Mouse (Mus musculus) intestine, embryonic 15.5 days (tissue): ENCODE measurements at regions not wholly inside any gene's neighbourhood (a gene's known extent, or its start where the extent isn't known, plus 50 kb on each side); places are given as distances from the start of the nearest gene placed in this dataset.

ENCODE experiments used
- ATAC-seq: fragments of 200-750 bp; cut with Nextera tagmentation; 2 replicates; pipeline ENCODE4 v1.8.0; 2017; ENCODE audit warnings: moderate TSS enrichment, moderate library complexity
- H3K27ac ChIP-seq: fragments of 300-500 bp; sonication (generic); 2 replicates; pipeline ENCODE4 v1.5.1; 2015; ENCODE audit warnings: mild to moderate bottlenecking, inconsistent platforms
- H3K27me3 ChIP-seq: fragments of 300-500 bp; sonication (generic); replicated peaks from 2 replicates; pipeline ENCODE4 v1.6.1; 2015; ENCODE audit warnings: inconsistent platforms
- H3K36me3 ChIP-seq: fragments of 300-500 bp; sonication (generic); 2 replicates; pipeline ENCODE4 v1.6.1; 2015; ENCODE audit warnings: inconsistent platforms
- H3K4me1 ChIP-seq: fragments of 300-500 bp; sonication (generic); replicated peaks from 2 replicates; pipeline ENCODE4 v1.6.1; 2015; ENCODE audit warnings: inconsistent platforms
- H3K4me2 ChIP-seq: fragments of 300-500 bp; sonication (generic); replicated peaks from 2 replicates; pipeline ENCODE4 v1.6.1; 2015; ENCODE audit warnings: mild to moderate bottlenecking, inconsistent platforms
- H3K4me3 ChIP-seq: fragments of 300-500 bp; sonication (generic); replicated peaks from 2 replicates; pipeline ENCODE4 v1.5.1; 2015; ENCODE audit warnings: inconsistent platforms
- H3K9ac ChIP-seq: fragments of 300-500 bp; sonication (generic); 2 replicates; pipeline ENCODE4 v1.6.1; 2015; ENCODE audit warnings: inconsistent platforms
- H3K9me3 ChIP-seq: fragments of 300-500 bp; sonication (generic); 2 replicates; pipeline ENCODE4 v1.6.1; 2016; ENCODE audit warnings: inconsistent platforms
- WGBS: fragments of 180-500 bp; shearing (Covaris S2); methylation state at CpG from one replicate; pipeline ENCODE4 v1.1.7; 2015; 5-methylcytosine and 5-hydroxymethylcytosine counted together

GRCm38 (mm10) chr8:25353822-25354770 is 529.9 kb upstream of the Adam5 start:
- H3K27me3 ChIP-seq = no peaks in the 10 kb centered on the region; the same call in 1 of the 2 replicates
- 14% methylated on average over 27 of the region's 27 CpGs for WGBS
- peak overlapping the region; percentile 51 for H3K4me2 ChIP-seq
- ATAC-seq = peak; percentile 53; the same call in 1 of the 2 replicates
- H3K27ac ChIP-seq = no peak overlapping the region
- H3K36me3 ChIP-seq = no peaks in the 10 kb centered on the region
- peak overlapping the region; percentile 1; the same call in 1 of the 2 replicates for H3K4me3 ChIP-seq
- no peaks in the 10 kb centered on the region; the same call in 1 of the 2 replicates for H3K4me1 ChIP-seq
- no peaks in the 10 kb centered on the region for H3K9me3 ChIP-seq
- no peak overlapping the region; the same call in 1 of the 2 replicates for H3K9ac ChIP-seq

GRCm38 (mm10) chr8:25353405-25353804 is 529.2 kb upstream of the Adam5 start:
- no peaks in the 10 kb centered on the region for H3K9me3 ChIP-seq
- H3K4me3 ChIP-seq = peak overlapping the region; percentile 1; the same call in 1 of the 2 replicates
- H3K4me1 ChIP-seq = no peaks in the 10 kb centered on the region; the same call in 1 of the 2 replicates
- H3K9ac ChIP-seq = no peak overlapping the region; the same call in 1 of the 2 replicates
- H3K36me3 ChIP-seq = no peaks in the 10 kb centered on the region
- no peak overlapping the region for H3K27ac ChIP-seq
- peak overlapping the region; percentile 51; the same call in 1 of the 2 replicates for H3K4me2 ChIP-seq
- no peak for ATAC-seq
- 56% methylated on average over 7 of the region's 7 CpGs for WGBS
- no peaks in the 10 kb centered on the region; the same call in 1 of the 2 replicates for H3K27me3 ChIP-seq

GRCm38 (mm10) chr8:25348003-25348683 is 524.0 kb upstream of the Adam5 start:
- 78% methylated on average over 10 of the region's 10 CpGs for WGBS

GRCm38 (mm10) chr8:25343160-25343602 is 519.0 kb upstream of the Adam5 start:
- Histone ChIP-seq H3K27me3 (no peaks in the 10 kb centered on the region), H3K36me3 (no peaks in the 10 kb centered on the region), H3K4me1 (peaks cover 4% of the 10 kb centered on the region; the same call in 1 of the 2 replicates), H3K9me3 (no peaks in the 10 kb centered on the region), H3K4me3 (no peak overlapping the region), H3K9ac (no peak overlapping the region), H3K27ac (0 out of 2 replicates have a peak overlapping the region, but pooled peaks have one; percentile 34), H3K4me2 (peak overlapping the region; percentile 38)
- WGBS = 41% methylated on average over 10 of the region's 10 CpGs
- peak; percentile 88 for ATAC-seq

More at GRCm38 (mm10) chr8:25348003-25348683, 524.0 kb upstream of the Adam5 start:
- H3K27ac ChIP-seq = no peak overlapping the region
- no peaks in the 10 kb centered on the region for H3K9me3 ChIP-seq
- H3K36me3 ChIP-seq = no peaks in the 10 kb centered on the region
- H3K4me3 ChIP-seq = no peak overlapping the region
- no peak overlapping the region for H3K9ac ChIP-seq
- H3K4me2 ChIP-seq = no peak overlapping the region
- ATAC-seq = no peak
- H3K4me1 ChIP-seq = peaks cover under 1% of the 10 kb centered on the region; the same call in 1 of the 2 replicates
- H3K27me3 ChIP-seq = no peaks in the 10 kb centered on the region

GRCm38 (mm10) chr8:25342501-25342900 is 518.3 kb upstream of the Adam5 start:
- no peak overlapping the region for H3K9ac ChIP-seq
- no peaks in the 10 kb centered on the region for H3K36me3 ChIP-seq
- H3K27ac ChIP-seq = no peak overlapping the region
- H3K4me3 ChIP-seq = no peak overlapping the region
- H3K9me3 ChIP-seq = no peaks in the 10 kb centered on the region
- no peak overlapping the region for H3K4me2 ChIP-seq
- no peaks in the 10 kb centered on the region for H3K27me3 ChIP-seq
- 81% methylated on average over 5 of the region's 5 CpGs for WGBS
- no peak for ATAC-seq
- H3K4me1 ChIP-seq = peaks cover 4% of the 10 kb centered on the region; the same call in 1 of the 2 replicates

- no peak overlapping the region for H3K9ac ChIP-seq
- no peaks in the 10 kb centered on the region for H3K9me3 ChIP-seq
- H3K4me3 ChIP-seq = no peak overlapping the region
- ATAC-seq = no peak
- H3K27ac ChIP-seq = no peak overlapping the region
- 52% methylated on average over 5 of the region's 5 CpGs for WGBS
- peaks cover 4% of the 10 kb centered on the region; the same call in 1 of the 2 replicates for H3K4me1 ChIP-seq
- no peak overlapping the region for H3K4me2 ChIP-seq
- H3K36me3 ChIP-seq = no peaks in the 10 kb centered on the region
- no peaks in the 10 kb centered on the region for H3K27me3 ChIP-seq
Measured at GRCm38 (mm10) chr8:25341225-25341624, 517.1 kb upstream of the Adam5 start.

- Histone ChIP-seq H3K4me2 (no peak overlapping the region), H3K4me3 (no peak overlapping the region), H3K27me3 (no peaks in the 10 kb centered on the region), H3K36me3 (no peaks in the 10 kb centered on the region), H3K4me1 (peaks cover 4% of the 10 kb centered on the region; the same call in 1 of the 2 replicates), H3K9me3 (no peaks in the 10 kb centered on the region), H3K9ac (no peak overlapping the region), H3K27ac (no peak overlapping the region)
- no peak for ATAC-seq
- WGBS = 79% methylated on average over 2 of the region's 2 CpGs
Measured at GRCm38 (mm10) chr8:25340729-25341128, 516.6 kb upstream of the Adam5 start.

GRCm38 (mm10) chr8:25332120-25332607 is 508.0 kb upstream of the Adam5 start:
- Histone ChIP-seq H3K9ac (no peak overlapping the region), H3K36me3 (no peaks in the 10 kb centered on the region), H3K27ac (no peak overlapping the region), H3K9me3 (no peaks in the 10 kb centered on the region), H3K4me2 (no peak overlapping the region), H3K4me3 (no peak overlapping the region), H3K4me1 (0 out of 2 replicates have a peak, but pooled peaks cover 8% of the 10 kb centered on the region), H3K27me3 (no peaks in the 10 kb centered on the region)
- ATAC-seq = no peak
- 54% methylated on average over 8 of the region's 8 CpGs for WGBS

- Histone ChIP-seq H3K9me3 (no peaks in the 10 kb centered on the region), H3K4me3 (no peak overlapping the region), H3K4me2 (no peak overlapping the region), H3K27me3 (no peaks in the 10 kb centered on the region), H3K36me3 (no peaks in the 10 kb centered on the region), H3K27ac (no peak overlapping the region), H3K4me1 (0 out of 2 replicates have a peak, but pooled peaks cover 8% of the 10 kb centered on the region), H3K9ac (no peak overlapping the region)
- WGBS = 43% methylated on average over 7 of the region's 7 CpGs
- ATAC-seq = no peak
Measured at GRCm38 (mm10) chr8:25331161-25331776, 507.1 kb upstream of the Adam5 start.

GRCm38 (mm10) chr8:25329791-25330190 is 505.6 kb upstream of the Adam5 start:
- H3K27me3 ChIP-seq = no peaks in the 10 kb centered on the region
- H3K9ac ChIP-seq = no peak overlapping the region
- no peak overlapping the region for H3K4me3 ChIP-seq
- no peaks in the 10 kb centered on the region for H3K9me3 ChIP-seq
- H3K27ac ChIP-seq = no peak overlapping the region
- H3K4me2 ChIP-seq = no peak overlapping the region
- ATAC-seq = no peak
- no peaks in the 10 kb centered on the region for H3K36me3 ChIP-seq
- H3K4me1 ChIP-seq = 0 out of 2 replicates have a peak, but pooled peaks cover 8% of the 10 kb centered on the region
- WGBS = 42% methylated on average over 1 of the region's 1 CpGs

- H3K36me3 ChIP-seq = no peaks in the 10 kb centered on the region
- no peak overlapping the region for H3K9ac ChIP-seq
- H3K27ac ChIP-seq = no peak overlapping the region
- no peak overlapping the region for H3K4me2 ChIP-seq
- no peak overlapping the region for H3K4me3 ChIP-seq
- no peaks in the 10 kb centered on the region for H3K27me3 ChIP-seq
- ATAC-seq = no peak
- H3K4me1 ChIP-seq = 0 out of 2 replicates have a peak, but pooled peaks cover 11% of the 10 kb centered on the region
- no peaks in the 10 kb centered on the region for H3K9me3 ChIP-seq
- WGBS = 66% methylated on average over 3 of the region's 3 CpGs
Measured at GRCm38 (mm10) chr8:25328318-25328717, 504.1 kb upstream of the Adam5 start.
